Mouse (Mus musculus) CD8-positive naive resting alpha-beta T cell, adult 2 months (primary cell): Measurements from ENCODE around the gene Wdr34.
"Not testable (repeated sequence)": the region's sequence is repeated elsewhere in the genome, so short reads cannot be mapped to it uniquely, and the experiment has no call there.

Source experiments
- DNase-seq, 2 experiments: peaks; one replicate each; pipeline ENCODE4 v3.0.0; 2022; ENCODE audit warnings: low read depth in 2 of 2, low spot score in 2 of 2

Gene Wdr34

DNA sequence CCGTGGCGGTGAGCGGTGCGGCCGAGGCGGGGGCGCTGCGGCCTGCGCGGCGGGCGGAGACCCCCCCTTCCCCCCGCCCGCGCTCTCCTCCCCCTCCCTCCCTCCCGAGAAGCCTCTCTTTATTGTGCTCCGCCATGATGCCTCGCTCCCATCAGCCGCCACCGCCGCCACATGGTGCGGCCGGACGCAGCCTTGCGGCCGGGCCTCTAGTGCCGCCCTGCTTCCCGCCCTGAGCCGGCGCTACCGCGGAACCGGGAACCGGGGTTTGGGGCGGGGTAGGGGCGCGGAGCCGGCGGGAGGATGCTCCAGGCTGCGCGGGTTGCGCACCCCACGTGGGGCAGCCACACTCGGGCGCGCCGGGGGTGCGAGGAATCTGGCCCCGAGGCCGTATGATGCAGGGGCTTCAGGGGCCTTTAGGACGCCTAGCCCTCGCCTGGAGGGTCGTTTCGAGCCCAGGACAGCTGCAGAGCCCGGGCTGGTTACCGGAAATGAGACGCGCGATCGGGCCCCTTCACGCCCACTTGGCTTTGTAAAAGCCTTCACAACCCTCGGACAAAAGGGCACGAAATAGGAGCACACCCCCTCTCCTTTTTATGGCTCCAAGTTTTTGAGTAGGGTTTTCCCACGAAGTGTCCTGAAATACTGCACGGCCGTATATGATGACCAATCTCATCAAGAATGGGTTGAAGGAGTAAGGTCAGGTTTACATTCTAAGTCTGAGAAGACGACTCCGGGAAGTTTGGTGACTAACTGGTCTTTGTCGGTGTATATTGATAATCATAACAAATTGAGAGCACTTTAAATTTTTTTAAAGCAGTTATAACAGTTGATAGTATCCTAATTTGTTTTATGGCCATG, 18.6 kb upstream of the Wdr34 start:
- DNase-seq = peak; percentile 32 to 35

DNA sequence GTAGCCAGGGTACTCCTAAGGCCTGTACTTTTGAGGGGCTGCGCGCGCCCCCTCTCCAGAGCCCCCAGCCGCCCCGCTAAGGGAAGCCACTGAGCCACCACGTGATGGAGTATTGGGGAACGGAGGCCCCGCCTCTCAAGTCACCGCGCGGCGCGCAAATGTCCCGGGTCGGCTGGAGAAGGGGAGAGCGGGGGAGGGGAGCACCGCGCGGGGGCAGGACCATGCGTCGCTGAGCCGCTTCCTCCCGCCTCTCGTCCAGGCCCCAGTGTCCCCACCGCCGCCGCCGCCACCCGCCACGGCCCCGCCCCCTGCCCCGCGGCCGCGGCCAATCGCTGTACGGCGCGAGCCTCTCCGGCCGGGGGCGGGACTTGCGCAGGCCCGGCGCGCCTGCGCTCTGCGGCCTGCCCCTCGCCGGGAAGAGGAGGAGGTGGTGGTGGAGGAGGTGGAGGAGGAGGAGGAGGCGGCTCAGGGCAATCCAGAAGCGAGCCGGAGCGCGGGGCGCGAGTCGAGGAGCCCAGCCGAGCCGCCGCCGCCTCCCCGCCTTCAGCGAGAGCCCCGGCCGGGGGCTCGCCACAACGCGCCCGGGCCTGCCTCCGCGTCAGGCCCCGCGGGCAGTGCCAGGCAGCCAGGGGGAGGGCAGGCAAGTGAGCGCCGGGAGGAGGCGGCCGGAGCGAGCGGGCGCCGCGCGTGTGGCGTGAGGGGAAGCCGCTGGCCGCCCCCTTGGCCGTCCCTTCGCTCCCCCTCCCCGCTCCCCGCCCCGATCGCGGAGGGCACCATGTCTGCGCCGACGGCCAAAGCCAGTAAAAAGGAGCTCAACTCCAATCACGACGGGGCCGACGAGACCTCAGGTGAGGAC, 17.6 kb upstream of the Wdr34 start:
- DNase-seq = peak; percentile 78 to 82

DNA sequence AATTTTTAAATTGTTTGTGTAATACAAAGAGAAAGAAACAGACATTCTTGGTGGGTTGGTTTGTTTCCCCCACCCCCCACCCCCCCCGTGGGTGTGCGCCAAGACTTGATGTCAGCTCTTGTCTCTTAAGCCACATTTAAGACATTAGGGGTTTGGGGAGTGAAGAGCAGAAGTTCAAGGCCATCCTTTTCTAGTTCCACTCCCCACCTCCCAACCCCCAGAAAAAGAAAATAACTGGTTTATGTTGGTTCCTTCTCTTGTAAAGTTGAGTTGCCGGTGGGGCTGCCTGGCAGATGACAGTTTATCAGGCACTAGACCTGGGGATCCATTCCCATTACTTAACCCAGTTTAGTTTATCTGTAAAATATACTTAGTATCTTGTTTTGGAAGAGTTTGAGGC, 15.6 kb upstream of the Wdr34 start:
- no peak for DNase-seq

DNA sequence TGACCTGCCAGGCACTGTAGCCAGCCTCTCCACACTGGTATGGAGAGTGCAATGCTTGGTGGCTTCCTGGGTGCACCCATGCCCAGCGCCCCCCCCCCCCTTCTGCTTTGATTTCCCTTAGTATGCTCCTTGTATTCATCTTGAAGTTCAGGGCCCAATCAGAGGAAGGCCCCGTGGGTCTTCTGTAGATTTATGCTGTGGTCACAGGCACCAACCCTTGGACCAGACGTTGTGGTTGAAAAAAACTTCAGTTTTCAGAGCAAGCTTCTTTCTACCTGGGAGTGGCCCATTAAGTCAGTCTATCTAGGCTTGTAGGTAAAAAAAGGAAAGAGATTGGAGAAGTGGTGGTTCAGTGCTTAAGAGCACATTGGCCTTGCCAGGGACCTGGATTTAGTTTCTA, 15.1 kb upstream of the Wdr34 start:
- no peak for DNase-seq

DNA sequence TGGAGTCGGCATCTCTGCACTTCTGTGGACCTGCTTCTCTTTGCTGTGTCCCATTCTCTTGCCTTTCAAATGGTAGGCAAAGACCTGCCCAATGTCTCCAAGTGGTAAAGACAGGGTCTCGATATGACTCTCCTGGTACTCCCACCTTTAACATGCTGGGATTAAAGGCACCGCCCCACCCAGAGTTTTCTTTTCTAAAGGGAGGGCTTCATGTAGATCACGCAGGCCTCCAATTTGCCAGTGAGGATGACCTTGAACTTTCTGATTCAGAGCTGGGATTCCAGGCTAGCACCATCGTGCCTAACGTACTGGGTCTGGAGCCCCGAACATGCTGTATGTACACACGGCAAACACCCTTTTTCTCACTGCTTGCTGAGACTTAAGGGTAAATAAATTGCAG, 14.6 kb upstream of the Wdr34 start:
- DNase-seq = no peak

DNA sequence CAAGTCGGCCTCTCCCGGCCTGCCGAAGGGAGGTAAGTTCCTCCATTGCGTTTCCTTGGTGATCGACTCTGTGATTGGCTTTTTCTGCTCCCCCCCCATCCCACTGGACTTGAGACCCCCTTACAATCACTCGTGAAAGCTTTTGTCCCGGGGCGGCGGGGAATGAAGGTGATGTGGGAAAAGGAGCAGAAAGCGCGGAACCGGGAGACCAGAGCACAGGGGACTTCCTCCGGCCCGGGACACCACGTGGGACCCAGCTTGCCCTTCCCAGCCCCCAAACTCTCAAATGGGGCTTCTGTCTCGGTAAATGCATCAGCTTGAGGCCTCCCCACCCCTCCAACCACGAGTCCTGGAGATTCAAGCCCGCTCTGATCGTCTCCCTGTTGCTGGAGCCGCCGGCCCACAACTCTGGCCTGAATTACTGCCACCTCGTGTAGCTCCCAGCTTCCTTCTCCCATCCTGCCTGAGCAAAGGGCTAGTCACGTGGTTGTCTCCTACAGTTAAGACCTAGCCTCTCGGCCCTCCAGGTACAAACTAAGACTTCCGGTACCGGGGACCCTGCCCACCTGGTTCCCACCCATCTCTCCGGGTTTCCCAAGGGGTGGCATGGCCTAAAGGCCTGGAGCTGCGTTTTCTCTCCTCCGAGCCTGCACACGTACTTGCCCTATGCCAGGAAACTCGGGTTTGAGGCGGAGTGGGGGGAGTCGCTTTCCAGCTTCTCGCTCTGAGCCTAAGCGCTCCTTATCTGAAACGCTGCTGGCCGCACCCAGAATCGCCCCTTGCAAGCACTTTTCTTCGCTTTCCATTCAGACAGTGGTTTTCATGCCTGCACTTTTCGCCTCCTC, 13.8 kb upstream of the Wdr34 start:
- DNase-seq = peak in 1 of 2 experiments; percentile 24

DNA sequence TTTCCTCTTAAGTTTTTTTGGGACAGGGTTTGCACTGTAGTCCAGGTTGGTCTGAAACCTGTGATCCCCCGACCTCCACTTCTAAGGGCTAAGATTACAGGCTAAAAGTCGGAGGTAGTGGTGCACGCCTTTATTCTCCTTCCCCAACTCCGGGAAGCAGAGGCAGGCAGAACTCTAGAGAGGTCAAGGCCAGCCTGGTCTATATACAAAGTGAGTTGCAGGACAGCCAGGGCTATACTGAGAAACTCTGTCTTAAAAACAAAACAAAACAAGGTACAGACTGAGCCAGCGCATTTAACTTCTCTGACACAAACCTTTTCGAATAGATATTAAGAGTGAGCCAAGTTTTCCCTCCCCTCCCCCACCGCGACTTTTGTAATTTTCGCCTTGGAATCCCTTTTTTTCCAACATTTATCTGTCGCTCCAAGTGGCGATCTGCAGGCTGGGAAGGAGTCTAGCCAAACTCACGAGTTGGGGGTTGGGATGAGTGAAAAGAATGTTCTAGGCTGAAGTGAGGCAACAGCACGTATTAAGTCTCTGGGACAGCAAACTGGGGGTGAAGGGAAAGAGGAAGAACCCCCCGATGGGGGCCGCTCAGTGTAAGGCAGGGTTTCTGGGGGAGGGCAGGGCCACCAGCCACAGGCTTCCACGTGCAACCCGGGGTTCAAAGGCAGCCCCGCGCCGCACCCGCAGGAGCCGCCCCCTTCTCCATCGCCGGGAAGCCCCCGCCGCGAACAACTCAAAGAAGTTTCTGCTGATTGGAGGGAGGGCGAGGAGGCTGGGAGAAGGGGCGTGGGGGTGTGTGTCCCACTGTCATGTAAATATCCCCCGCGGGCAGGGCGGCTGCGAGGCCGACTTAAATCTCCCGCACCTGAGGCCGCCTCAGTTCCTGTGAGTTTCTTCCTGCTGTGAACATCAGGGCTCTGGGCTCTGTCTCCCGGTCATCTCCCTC, 12.8 kb upstream of the Wdr34 start:
- peak; percentile 50 to 54 for DNase-seq

DNA sequence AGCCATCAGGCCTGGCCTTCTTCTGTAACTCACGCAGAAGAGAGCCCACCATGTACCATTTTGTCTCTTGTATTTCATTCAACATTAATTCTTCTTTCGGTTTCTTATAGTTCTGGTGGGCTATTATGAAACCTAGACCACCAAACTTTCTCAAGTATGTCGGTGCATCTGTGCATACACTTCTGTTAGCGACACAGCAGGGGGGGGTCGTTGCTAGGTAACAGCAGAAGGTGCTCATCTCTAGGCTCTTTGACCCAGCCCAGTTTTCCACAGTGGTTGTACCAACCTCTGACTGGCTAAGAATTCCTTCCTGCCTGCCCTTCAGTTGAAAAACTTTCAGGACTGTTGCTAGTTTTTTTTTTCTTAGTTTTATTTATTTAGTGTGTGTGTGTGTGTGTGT, 9.7 kb upstream of the Wdr34 start:
- no peak for DNase-seq

DNA sequence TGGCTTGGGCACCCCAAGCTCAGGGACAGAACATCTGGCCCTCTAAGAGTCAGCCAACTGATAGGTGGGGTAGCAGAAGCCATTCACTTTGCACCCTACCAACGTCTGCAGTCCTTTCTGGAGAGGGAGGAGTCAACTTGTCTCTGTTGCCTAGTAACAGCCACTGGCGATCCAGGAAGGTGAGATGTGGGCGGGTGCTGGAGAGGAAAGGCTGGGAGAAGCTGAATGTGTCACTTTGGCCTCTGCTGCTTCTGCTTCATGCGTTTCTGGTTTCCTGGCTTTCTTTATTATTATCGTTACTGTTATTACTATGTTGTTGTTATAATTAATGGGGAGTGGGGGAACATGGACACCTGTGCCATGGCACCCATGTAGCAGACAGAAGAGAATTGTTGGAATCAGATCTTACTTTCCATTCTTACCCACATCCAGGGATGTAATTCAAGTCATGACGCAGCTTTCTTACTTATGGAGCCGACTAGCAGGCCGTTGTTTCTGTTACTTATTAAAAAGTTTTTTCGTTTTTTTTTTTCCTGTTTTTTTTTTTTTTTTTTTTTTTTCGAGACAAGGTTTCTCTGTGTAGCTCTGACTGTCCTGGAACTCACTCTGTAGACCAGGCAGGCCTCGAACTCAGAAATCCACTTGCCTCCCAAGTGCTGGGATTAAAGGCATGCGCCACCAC, 8.7 kb upstream of the Wdr34 start, which contains the start of gene Set:
Gene Set, plus strand, starts transcription at position 156 of the 682 bp plus-strand sequence.
- DNase-seq = no peak

DNA sequence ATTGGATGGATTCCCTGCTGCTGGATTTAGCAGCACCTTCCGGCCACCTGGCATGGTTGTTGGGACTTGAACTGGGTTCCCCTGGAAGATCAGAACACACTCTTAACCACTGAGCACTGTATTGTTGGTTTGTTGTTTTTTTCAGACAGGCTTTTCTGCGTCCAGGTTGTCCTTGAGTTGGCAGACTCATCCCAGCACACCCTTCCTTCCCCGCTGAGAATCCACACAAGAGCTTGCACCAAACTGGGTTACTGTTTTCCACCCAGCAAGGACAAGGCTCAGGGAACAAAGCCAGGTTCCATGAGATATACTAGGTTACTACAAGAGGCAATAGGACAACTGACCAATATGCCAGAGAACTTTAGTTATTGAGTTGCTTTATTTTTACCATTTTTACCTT, 8.1 kb upstream of the Wdr34 start:
- DNase-seq = no peak

DNA sequence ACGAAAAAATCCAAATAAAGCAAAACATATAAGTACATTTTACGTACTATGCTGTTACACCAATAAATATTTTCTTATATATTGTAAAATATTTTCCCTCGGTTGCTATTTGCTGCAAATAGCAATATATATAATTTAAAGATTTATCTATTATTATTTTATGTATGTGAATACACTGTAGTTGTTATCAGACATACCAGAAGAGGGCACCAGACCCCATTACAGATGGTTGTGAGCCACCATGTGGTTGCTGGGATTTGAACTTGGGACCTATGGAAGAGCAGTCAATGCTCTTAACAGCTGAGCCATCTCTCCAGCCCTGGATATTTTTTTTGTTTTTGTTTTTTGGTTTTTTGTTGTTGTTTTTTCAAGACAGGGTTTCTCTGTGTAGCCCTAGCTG, 6.6 kb upstream of the Wdr34 start:
- DNase-seq = not testable (repeated sequence)

DNA sequence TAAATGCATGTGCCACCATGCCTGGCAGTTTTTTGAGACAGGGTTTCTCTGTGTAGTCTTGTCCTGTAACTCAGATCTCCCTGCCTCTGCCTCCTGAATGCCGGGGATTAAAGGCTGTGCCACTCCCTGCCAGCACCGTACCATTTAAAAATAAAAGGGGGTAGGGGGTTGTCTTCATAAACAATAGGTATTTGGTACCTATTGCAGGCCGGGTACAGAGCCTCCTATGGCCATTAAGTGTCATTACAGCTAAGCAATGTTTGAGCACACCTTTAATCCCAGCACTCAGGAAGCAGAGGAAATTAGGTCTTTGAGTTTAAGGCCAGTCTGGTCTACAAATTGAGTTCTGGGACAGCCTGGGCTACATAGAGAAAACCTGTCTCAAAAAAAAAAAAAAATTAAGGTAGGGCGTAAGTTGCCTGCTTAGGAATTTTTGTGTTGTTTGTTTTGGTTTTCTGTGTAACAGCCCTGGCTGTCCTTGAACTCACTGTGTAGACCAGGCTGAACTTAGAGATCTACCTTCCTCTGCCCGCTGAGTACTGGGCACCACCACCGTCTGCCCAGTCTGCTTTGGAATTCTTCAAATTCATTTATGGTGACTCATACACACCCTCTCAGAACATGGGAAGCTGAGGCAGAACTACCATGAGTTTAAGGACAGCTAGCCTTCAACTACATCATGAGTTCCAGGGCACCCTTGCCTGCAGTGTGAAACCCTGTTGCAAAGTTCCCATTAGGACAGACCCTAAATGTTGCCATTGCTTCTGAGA, 3.5 kb upstream of the Wdr34 start:
- DNase-seq = no peak

DNA sequence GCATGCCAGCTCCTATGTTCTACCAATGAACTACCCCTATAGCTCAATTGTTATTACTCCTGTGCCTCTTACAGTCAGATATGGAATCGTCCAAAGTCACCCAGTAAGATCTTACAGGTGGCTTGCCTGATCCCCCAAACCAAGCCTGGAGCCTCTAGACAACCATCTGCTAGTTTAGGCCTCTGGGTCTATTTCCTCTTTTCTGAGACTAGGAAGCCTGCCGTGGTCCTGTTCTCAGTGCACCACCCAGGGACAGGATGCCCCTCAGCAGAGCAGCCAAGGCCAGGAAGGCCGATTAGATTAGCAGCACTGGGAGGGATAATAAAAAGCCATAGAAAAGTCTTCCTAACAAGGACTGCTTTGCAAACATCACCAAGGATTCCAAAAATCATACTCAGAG, 1.1 kb upstream of the Wdr34 start:
- DNase-seq = no peak

DNA sequence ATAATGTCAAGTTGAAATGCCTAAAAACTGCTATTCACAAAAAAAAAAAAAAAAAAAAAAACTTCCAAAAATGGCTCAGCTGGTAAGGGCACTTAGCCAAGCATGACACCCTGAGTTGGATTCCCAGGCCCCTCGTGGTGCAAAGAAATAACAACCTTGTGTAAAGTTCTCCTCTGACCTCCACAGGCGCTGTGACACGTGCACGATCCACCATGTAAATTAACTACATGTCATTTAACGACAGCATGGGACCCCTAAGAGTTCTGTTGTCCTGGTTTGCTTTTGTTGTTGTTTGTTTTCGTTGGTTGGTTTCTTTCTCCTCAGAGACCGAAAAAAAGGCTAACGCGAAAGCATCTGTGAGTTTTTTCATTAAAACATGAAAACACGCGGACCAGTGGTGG, 580 bp downstream of the Wdr34 start:
- DNase-seq = peak in 1 of 2 experiments; percentile 12

DNA sequence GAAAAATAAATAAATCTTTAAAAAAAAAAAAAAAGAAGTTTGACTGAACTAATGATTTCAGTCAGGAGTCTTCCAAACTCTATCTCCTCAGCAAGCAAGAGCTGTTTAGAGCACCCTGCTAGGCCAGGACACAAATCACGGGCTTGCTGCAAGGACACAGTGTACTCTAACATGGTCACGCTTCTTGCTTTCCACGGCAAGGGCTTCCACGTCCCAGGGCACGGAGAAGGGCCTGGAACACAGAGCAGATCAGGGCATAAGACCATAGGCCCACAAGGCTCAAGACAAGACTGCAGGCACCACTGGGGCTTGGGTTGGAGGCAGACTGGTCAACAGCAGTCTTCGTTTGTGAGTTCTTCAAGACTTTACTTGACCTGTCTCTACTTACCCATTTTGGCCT, 1.6 kb downstream of the Wdr34 start:
- DNase-seq = no peak

DNA sequence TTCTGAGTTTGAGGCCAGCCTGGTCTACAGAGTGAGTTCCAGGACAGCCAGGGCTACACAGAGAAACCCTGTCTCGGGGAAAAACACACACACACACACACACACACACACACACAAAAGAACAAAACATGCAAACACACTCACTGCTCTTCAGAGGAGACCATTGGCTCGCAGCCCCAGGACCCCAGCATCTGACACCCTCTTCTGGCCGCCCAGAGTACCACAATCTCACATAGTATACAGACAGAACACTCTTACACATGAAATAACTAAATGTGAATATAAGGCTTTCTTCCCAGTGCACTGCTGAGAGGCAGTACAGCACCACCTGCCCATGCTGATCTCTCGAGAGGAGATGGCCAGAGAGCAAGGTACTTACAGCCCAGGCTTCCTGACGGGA, 4.1 kb downstream of the Wdr34 start:
- DNase-seq = no peak

DNA sequence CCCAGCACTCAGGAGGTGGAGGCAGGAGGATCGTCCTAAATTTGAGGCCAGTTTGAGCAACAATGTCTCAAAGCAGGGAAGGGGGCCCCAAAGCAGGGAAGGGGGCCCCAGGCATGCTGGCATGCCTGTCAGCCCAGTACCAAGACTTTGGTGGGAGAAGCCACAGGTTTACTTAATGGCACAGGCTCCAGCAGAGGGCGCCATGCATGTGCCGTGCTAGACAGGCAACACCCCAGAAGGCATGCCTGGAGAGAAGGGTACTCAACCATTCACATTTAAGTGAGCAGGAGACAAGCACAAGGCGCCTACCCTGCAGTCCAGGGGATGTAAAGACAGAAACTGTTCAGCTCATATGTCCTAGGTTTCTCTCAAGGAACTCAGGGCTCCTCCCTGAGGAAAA, 6.2 kb downstream of the Wdr34 start:
- peak; percentile 71 to 81 for DNase-seq

DNA sequence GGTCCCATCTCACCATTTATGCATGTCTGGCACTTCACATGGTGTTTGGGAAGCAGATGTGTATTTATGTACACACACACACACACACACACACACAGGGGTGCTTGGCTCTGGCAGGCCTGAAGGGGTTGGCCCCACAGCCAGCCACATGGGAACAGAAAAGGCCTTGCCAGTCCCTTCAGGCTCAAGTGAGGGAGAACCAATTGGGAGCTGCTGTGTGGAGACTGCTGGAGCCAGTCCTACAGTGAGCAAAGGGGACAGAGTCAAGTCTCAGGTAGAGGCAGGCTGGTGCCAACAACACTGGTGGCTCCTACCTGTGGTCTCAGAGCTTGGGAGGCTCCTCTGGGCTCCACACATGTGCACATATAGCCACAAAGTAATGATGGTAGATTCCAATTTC, 9.0 kb downstream of the Wdr34 start:
- DNase-seq = no peak

DNA sequence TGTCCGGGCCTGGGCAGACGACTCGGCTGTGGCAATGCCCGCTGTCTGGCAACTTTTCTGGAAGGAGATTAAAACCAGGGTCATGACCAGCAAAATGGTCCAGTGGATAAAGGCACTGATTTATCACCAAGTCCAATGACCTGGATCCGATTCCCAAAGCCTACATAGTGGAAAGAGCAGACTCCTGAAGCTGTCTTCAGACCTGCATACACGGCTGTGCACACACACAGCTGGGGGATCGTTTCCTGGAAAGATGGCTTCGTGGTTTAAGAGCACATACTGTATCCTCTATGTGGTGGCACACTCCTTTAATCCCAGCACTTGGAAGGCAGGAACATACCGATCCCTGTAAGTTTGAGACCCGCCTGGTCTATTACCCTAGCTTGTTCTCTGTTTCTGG, 10.3 kb downstream of the Wdr34 start:
- DNase-seq = no peak
